Mouse (Mus musculus): Measurements from ENCODE around the gene Alkbh7.

- TF ChIP-seq EP300 (IDR thresholded peaks at IDR 0.05) (no peak), CTCF (IDR thresholded peaks at IDR 0.05) (peak; percentile 35; the same call in 1 of the 2 replicates)
These were observed 39.2 kb upstream of the Alkbh7 start for GRCm38 (mm10) chr17:56957763-56958429.

All from lung, postnatal 0 days (tissue).